Mouse (Mus musculus) forebrain, embryonic 13.5 days (tissue): ENCODE measurements around the gene Slc24a3. TPM values are rescaled to one million over a fixed set of nuclear protein-coding genes. Genes with fewer than 3 reads are reported as not detected.

ENCODE experiments used
- ATAC-seq: fragments of 200-750 bp; cut with Nextera tagmentation; 2 replicates; pipeline ENCODE4 v1.8.0; 2017
- H3K27ac ChIP-seq: fragments of 300-500 bp; sonication (generic); 2 replicates; pipeline ENCODE4 v1.5.1; 2015; ENCODE audit warnings: inconsistent platforms, mild to moderate bottlenecking, moderate library complexity
- H3K27me3 ChIP-seq: fragments of 300-500 bp; sonication (generic); 2 replicates; pipeline ENCODE4 v1.6.1; 2015; ENCODE audit warnings: mild to moderate bottlenecking, inconsistent platforms
- H3K36me3 ChIP-seq: fragments of 300-500 bp; sonication (generic); 2 replicates; pipeline ENCODE4 v1.6.1; 2015; ENCODE audit warnings: mild to moderate bottlenecking, inconsistent platforms; ENCODE audit not compliant: poor library complexity, severe bottlenecking
- H3K4me1 ChIP-seq: fragments of 300-500 bp; sonication (generic); 2 replicates; pipeline ENCODE4 v1.6.1; 2015; ENCODE audit warnings: inconsistent platforms
- H3K4me2 ChIP-seq: fragments of 300-500 bp; sonication (generic); 2 replicates; pipeline ENCODE4 v1.6.1; 2015; ENCODE audit warnings: inconsistent platforms, mild to moderate bottlenecking, moderate library complexity
- H3K4me3 ChIP-seq: fragments of 300-500 bp; sonication (generic); 2 replicates; pipeline ENCODE4 v1.5.1; 2015; ENCODE audit warnings: mild to moderate bottlenecking, inconsistent platforms
- H3K9ac ChIP-seq: fragments of 300-500 bp; sonication (generic); 2 replicates; pipeline ENCODE4 v1.6.1; 2015; ENCODE audit warnings: mild to moderate bottlenecking, inconsistent platforms
- H3K9me3 ChIP-seq: fragments of 300-500 bp; sonication (generic); replicated peaks from 2 replicates; pipeline ENCODE4 v1.6.1; 2016; ENCODE audit warnings: inconsistent platforms
- WGBS: fragments of 180-500 bp; shearing (Covaris S2); methylation state at CpG from one replicate; pipeline ENCODE4 v1.1.7; 2015; 5-methylcytosine and 5-hydroxymethylcytosine counted together
- polyA plus RNA-seq: library from polyadenylated mRNA; unstranded; fragments of >200 nt; fragmentation: Nextera tagmentation; extraction: Ambion mirVana; gene quantifications from 2 replicates; pipeline ENCODE4 v1.2.1, GENCODE M21; 2015

Gene Slc24a3
- polyA plus RNA-seq, 1 experiment from 2014 or later, result 1.5 TPM

DNA sequence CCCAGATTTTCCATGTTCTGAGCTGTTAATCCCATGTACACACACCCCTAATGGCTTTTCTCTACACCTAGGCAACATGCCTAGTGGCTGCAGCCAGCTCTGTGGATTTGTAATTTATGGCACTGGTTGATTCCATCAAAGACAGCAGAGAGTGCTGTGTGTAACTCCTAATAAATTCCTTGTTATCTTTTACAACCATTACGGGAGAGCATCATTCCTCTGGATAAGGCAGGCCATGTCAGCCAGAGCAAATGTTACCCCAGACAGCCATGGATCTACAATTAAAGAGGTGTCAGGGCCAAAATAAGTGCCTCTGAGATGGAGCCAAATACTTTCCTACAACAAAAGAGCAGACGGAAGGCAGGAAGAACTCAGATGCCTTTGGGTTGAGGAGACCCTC, 49.0 kb downstream of the Slc24a3 start:
- WGBS, result 89% methylated on average over 2 of the region's 2 CpGs
- Histone ChIP-seq H3K4me1 (no peaks in the 10 kb centered on the region), H3K4me2 (no peak overlapping the region), H3K9me3 (no peaks in the 10 kb centered on the region), H3K27me3 (no peaks in the 10 kb centered on the region), H3K9ac (no peak overlapping the region), H3K36me3 (no peaks in the 10 kb centered on the region), H3K27ac (no peak overlapping the region), H3K4me3 (no peak overlapping the region)
- ATAC-seq, result no peak

GRCm38 (mm10) chr2:145217422-145217821, 49.9 kb downstream of the Slc24a3 start:
- no peak overlapping the region for H3K4me2 ChIP-seq
- 94% methylated on average over 2 of the region's 2 CpGs for WGBS
- no peaks in the 10 kb centered on the region for H3K36me3 ChIP-seq
- H3K9ac ChIP-seq, result no peak overlapping the region
- no peak for ATAC-seq
- H3K4me1 ChIP-seq, result no peaks in the 10 kb centered on the region
- H3K27me3 ChIP-seq, result no peaks in the 10 kb centered on the region
- H3K27ac ChIP-seq, result no peak overlapping the region
- no peaks in the 10 kb centered on the region for H3K9me3 ChIP-seq
- no peak overlapping the region for H3K4me3 ChIP-seq

GRCm38 (mm10) chr2:145219246-145219645, 51.7 kb downstream of the Slc24a3 start:
- 83% methylated on average over 6 of the region's 6 CpGs for WGBS
- Histone ChIP-seq H3K9ac (no peak overlapping the region), H3K27me3 (no peaks in the 10 kb centered on the region), H3K9me3 (no peaks in the 10 kb centered on the region), H3K4me3 (no peak overlapping the region), H3K4me2 (no peak overlapping the region), H3K36me3 (no peaks in the 10 kb centered on the region), H3K4me1 (no peaks in the 10 kb centered on the region), H3K27ac (no peak overlapping the region)
- no peak for ATAC-seq

- H3K4me2 ChIP-seq, result no peak overlapping the region
- no peak for ATAC-seq
- WGBS, result 86% methylated on average over 4 of the region's 4 CpGs
Observed at GRCm38 (mm10) chr2:145223646-145224045, 56.1 kb downstream of the Slc24a3 start.

GRCm38 (mm10) chr2:145225640-145226039, 58.1 kb downstream of the Slc24a3 start:
- Histone ChIP-seq H3K4me1 (no peaks in the 10 kb centered on the region), H3K27me3 (no peaks in the 10 kb centered on the region), H3K4me3 (no peak overlapping the region), H3K4me2 (no peak overlapping the region), H3K9ac (no peak overlapping the region), H3K9me3 (no peaks in the 10 kb centered on the region), H3K27ac (no peak overlapping the region), H3K36me3 (no peaks in the 10 kb centered on the region)
- WGBS, result 90% methylated on average over 3 of the region's 3 CpGs
- ATAC-seq, result no peak

More at GRCm38 (mm10) chr2:145223646-145224045, 56.1 kb downstream of the Slc24a3 start:
- H3K9ac ChIP-seq, result no peak overlapping the region
- H3K36me3 ChIP-seq, result no peaks in the 10 kb centered on the region
- H3K27ac ChIP-seq, result no peak overlapping the region
- no peaks in the 10 kb centered on the region for H3K9me3 ChIP-seq
- no peaks in the 10 kb centered on the region for H3K4me1 ChIP-seq
- H3K4me3 ChIP-seq, result no peak overlapping the region
- no peaks in the 10 kb centered on the region for H3K27me3 ChIP-seq

- H3K27ac ChIP-seq, result no peak overlapping the region
- 97% methylated on average over 1 of the region's 1 CpGs for WGBS
- no peak overlapping the region for H3K4me3 ChIP-seq
- H3K9ac ChIP-seq, result no peak overlapping the region
- H3K4me1 ChIP-seq, result no peaks in the 10 kb centered on the region
- no peaks in the 10 kb centered on the region for H3K9me3 ChIP-seq
- ATAC-seq, result no peak
- no peaks in the 10 kb centered on the region for H3K36me3 ChIP-seq
- no peak overlapping the region for H3K4me2 ChIP-seq
- no peaks in the 10 kb centered on the region for H3K27me3 ChIP-seq
Observed at GRCm38 (mm10) chr2:145226100-145226499, 58.5 kb downstream of the Slc24a3 start.

DNA sequence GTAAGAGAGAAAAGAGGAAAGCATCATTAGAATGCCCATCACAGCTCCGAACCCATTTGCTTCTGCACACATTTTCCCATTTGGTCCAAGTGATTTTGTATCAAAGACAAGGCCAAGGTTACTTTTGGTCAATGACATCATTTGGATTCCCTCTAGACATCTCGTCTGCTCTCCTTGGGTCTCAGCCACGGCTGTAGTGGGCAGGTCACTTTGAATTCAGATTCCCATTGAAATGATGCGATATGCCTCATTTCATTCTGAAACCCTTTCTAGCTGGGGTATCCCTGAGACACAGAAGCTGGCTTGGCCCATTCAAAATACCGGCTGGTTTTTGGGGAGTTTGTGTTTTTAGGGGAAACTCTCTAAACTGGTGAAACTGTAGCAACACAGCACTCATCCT, 59.8 kb downstream of the Slc24a3 start:
- 89% methylated on average over 5 of the region's 5 CpGs for WGBS
- Histone ChIP-seq H3K4me2 (no peak overlapping the region), H3K36me3 (no peaks in the 10 kb centered on the region), H3K27me3 (no peaks in the 10 kb centered on the region), H3K9me3 (no peaks in the 10 kb centered on the region), H3K4me1 (no peaks in the 10 kb centered on the region), H3K4me3 (no peak overlapping the region), H3K27ac (no peak overlapping the region), H3K9ac (no peak overlapping the region)
- ATAC-seq, result no peak

DNA sequence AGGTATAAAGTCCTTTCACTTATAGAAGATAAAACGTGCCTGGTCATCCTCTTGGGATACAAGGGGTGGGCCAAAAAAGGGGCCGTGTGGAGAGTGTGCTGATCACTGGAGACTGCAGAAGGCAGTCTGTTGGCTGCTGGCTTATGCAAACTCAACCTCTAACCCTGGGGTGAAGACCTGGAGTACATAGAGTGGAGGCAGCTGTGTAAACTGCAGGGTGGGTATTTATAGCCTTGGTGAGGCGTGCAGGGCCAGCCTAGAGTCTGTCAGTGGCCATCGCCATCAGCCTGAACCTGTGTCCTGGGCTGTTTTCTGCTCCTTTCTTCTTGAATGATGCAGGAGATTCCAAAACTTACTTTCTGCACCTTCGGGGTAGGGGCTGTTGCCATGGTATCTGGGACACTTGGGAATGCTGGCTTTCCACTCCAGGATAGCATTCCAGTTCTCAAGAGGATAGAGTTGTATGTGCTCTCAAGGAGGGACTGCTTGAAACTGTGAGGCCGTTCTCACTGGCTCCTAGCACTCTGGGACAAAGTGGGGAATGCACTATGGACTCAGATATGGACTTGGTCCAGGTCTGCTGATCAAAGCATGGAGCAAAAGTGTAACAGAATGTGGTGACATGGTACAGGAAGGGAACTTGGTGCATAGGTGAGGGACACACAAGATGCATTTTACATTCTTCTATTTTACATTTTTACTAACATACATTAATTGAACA, 65.4 kb downstream of the Slc24a3 start:
- no peaks in the 10 kb centered on the region for H3K9me3 ChIP-seq
- H3K27me3 ChIP-seq, result no peaks in the 10 kb centered on the region
- ATAC-seq, result no peak
- 71% methylated on average over 6 of the region's 6 CpGs for WGBS
- H3K4me2 ChIP-seq, result no peak overlapping the region
- no peak overlapping the region for H3K27ac ChIP-seq
- no peaks in the 10 kb centered on the region for H3K4me1 ChIP-seq
- H3K4me3 ChIP-seq, result no peak overlapping the region
- H3K36me3 ChIP-seq, result no peaks in the 10 kb centered on the region
- no peak overlapping the region for H3K9ac ChIP-seq

DNA sequence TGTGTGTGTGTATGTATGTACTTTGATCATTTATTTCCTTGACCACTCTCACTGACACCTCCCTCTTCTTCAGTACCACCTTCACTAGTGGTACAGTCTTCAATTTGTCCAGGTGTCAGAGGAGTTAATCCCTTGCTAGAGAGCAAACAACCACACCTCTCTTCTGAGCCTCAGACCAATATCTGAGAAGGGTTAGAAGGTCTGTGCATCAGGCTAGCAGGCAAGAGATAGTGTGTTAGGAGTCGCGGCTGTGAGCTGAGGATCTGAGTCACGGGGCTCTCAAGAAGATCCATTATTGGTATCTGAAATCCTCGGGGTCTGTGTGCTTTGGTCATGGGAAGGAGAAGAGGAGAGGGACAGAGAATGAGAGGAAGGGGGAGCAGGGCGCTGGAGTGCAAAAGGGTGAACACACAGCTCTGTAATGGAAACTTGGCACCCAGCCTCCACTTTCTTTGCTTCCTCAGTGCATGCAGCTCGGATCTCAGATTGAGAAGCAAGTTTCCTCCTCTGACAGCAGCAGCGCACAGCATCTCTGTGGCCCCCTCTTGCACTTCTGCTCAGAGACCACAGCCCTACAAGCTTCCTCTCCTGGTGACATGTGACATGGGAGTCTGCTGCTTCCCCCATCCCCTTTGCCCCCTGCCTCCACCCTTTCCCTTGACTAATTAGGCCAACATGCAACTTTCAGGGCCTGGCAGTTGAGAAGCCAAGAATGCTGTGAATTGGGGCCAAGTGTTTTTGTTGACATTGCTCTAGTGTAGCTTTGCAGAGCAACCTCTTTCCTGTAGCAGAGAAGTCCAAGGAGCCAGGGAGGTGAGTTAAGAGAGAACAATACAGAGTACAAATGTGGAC, 66.2 kb downstream of the Slc24a3 start:
- Histone ChIP-seq H3K4me1 (no peaks in the 10 kb centered on the region), H3K4me2 (no peak overlapping the region), H3K27me3 (no peaks in the 10 kb centered on the region), H3K9ac (no peak overlapping the region), H3K9me3 (no peaks in the 10 kb centered on the region), H3K4me3 (no peak overlapping the region), H3K36me3 (no peaks in the 10 kb centered on the region), H3K27ac (no peak overlapping the region)
- 87% methylated on average over 7 of the region's 7 CpGs for WGBS
- no peak for ATAC-seq

DNA sequence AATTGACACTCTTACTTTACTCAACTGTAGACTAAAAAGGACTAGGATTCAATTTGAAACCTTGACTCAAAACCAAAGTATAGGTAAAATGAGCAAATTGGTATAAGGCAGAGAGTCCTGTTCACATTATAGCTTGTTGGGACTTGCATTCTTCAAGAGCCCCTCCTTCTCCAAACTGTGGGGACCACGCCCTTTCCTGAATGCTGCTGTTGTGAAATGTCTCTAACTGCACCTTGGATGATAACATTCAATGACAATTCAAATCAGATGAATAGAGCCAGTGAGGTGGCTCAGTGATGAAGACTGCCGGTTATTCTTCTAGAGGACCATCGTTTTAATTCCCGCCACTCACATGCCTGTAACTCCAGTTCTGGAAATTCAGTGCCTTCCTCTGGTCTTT, 78.8 kb downstream of the Slc24a3 start:
- WGBS, result 85% methylated on average over 4 of the region's 4 CpGs
- no peak overlapping the region for H3K4me2 ChIP-seq
- H3K4me3 ChIP-seq, result no peak overlapping the region
- H3K36me3 ChIP-seq, result no peaks in the 10 kb centered on the region
- H3K9me3 ChIP-seq, result no peaks in the 10 kb centered on the region
- no peak for ATAC-seq
- H3K4me1 ChIP-seq, result no peaks in the 10 kb centered on the region
- no peak overlapping the region for H3K27ac ChIP-seq
- H3K9ac ChIP-seq, result no peak overlapping the region
- H3K27me3 ChIP-seq, result no peaks in the 10 kb centered on the region

DNA sequence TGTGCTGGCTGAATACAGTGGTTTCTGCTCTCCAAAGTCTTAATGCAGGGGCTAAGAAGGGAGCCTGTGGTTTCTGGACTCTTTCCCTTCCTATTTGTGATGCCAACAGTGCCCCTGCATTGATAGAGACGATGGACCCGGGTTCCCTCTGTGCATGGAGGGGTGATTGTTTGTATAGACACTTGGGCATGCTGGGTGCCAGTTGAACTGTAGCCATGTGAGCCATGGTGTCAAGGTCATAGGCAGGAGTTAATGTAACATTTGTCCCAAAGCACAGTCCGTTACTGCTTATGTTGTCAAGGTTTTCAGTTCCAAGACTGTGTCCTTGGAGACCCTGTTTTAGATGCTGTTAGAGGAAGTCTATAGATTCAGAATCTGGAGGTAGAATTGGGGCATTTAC, 80.6 kb downstream of the Slc24a3 start:
- H3K4me1 ChIP-seq, result no peaks in the 10 kb centered on the region
- 87% methylated on average over 3 of the region's 3 CpGs for WGBS
- no peak for ATAC-seq
- no peaks in the 10 kb centered on the region for H3K27me3 ChIP-seq
- H3K9me3 ChIP-seq, result no peaks in the 10 kb centered on the region
- no peaks in the 10 kb centered on the region for H3K36me3 ChIP-seq
- no peak overlapping the region for H3K4me2 ChIP-seq
- H3K27ac ChIP-seq, result no peak overlapping the region
- no peak overlapping the region for H3K9ac ChIP-seq
- no peak overlapping the region for H3K4me3 ChIP-seq

DNA sequence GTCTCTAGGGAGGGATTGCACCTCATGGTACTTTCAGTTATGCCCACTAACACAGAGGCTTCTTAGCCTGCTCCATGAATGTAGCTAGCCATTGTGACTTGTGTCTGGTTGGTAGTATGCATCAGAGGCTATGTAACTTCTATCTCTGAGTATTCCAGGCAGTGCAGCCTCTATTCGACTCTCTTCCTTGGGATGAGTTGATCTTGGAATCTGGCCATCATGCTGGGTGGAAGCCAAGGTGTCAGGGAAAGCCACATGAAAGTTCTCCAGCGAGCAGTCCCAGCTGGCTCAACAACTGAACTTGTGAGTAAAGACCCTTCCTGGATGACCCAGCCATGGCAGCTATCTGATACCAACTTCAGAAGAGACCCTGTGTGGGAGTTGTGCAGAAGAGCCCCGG, 89.8 kb downstream of the Slc24a3 start:
- no peaks in the 10 kb centered on the region for H3K27me3 ChIP-seq
- H3K36me3 ChIP-seq, result no peaks in the 10 kb centered on the region
- H3K4me1 ChIP-seq, result no peaks in the 10 kb centered on the region
- no peak overlapping the region for H3K4me3 ChIP-seq
- ATAC-seq, result no peak
- 81% methylated on average over 3 of the region's 3 CpGs for WGBS
- no peak overlapping the region for H3K4me2 ChIP-seq
- no peak overlapping the region for H3K27ac ChIP-seq
- no peaks in the 10 kb centered on the region for H3K9me3 ChIP-seq
- H3K9ac ChIP-seq, result no peak overlapping the region
